Mouse (Mus musculus) E14TG2a.4 (cell line): ENCODE measurements at regions not wholly inside any gene's neighbourhood (a gene's known extent, or its start where the extent isn't known, plus 50 kb on each side); places are given as distances from the start of the nearest gene placed in this dataset.

Experiments
- CTCF ChIP-seq: conservative IDR thresholded peaks from 2 replicates; pipeline ENCODE4 v1.5.1; 2014; ENCODE audit warnings: low read length
- NANOG ChIP-seq: IDR thresholded peaks from 2 replicates; pipeline ENCODE4 v1.6.1; 2014; ENCODE audit warnings: borderline replicate concordance, low read length, mixed read lengths

- TF ChIP-seq NANOG, result no peak
- TF ChIP-seq CTCF, result no peak
These were observed 205.4 kb downstream of the 1700129C05Rik start for GRCm38 (mm10) chr14:58937331-58937730.
